Mouse (Mus musculus) megakaryocyte, embryonic 14.5 days (primary cell): ENCODE results near the gene Afdn. TPM values are rescaled to one million over a fixed set of nuclear protein-coding genes. Genes with fewer than 3 reads are reported as not detected.
A peak's percentile ranks its signal among the peaks of the same experiment; 100 is the strongest.

Experiments used
- H3K27me3 ChIP-seq: replicated peaks from 2 replicates; pipeline ENCODE3; 2012; ENCODE audit warnings: inconsistent platforms
- H3K36me3 ChIP-seq: replicated peaks from 2 replicates; pipeline ENCODE3; 2012; ENCODE audit warnings: low read length, inconsistent platforms, mixed read lengths
- H3K4me1 ChIP-seq: 2 replicates; pipeline ENCODE4 v1.6.1; 2012; ENCODE audit warnings: inconsistent platforms
- H3K4me3 ChIP-seq: replicated peaks from 2 replicates; pipeline ENCODE3; 2012; ENCODE audit warnings: moderate library complexity, mild to moderate bottlenecking, inconsistent platforms
- H3K9me3 ChIP-seq: 2 replicates; pipeline ENCODE4 v1.6.1; 2012; ENCODE audit warnings: inconsistent platforms
- FLI1 ChIP-seq: IDR thresholded peaks from 2 replicates; pipeline ENCODE4 v1.6.1; 2012; ENCODE audit warnings: low read length, inconsistent platforms, mixed read lengths
- GATA1 ChIP-seq: IDR thresholded peaks from 3 replicates; pipeline ENCODE4 v1.6.1; 2012; ENCODE audit warnings: mixed read lengths, low read length, inconsistent platforms, borderline replicate concordance
- polyA plus RNA-seq: library from polyadenylated mRNA; stranded (reverse); fragments of >175 nt; gene quantifications from 2 replicates; pipeline ENCODE4 v1.2.3, GENCODE M21; 2012; ENCODE audit warnings: low replicate concordance; ENCODE audit not compliant: insufficient read depth

The Afdn gene
- polyA plus RNA-seq: 6.9 and 10.6 TPM in 2 replicates

- peaks cover 16% of the 10 kb centered on the region for H3K4me1 ChIP-seq
- peak within 1 kb of the TSS; percentile 92 for H3K4me3 ChIP-seq
- no peak for TF ChIP-seq FLI1
- H3K9me3 ChIP-seq: no peaks in the 10 kb centered on the region
- H3K36me3 ChIP-seq: no peaks in the 10 kb centered on the region
- peaks cover 66% of the 10 kb centered on the region for H3K27me3 ChIP-seq
Observed at GRCm38 (mm10) chr17:13759853-13760627, at the start of gene Afdn. Afdn (plus strand) TSS chr17:13760539.

DNA sequence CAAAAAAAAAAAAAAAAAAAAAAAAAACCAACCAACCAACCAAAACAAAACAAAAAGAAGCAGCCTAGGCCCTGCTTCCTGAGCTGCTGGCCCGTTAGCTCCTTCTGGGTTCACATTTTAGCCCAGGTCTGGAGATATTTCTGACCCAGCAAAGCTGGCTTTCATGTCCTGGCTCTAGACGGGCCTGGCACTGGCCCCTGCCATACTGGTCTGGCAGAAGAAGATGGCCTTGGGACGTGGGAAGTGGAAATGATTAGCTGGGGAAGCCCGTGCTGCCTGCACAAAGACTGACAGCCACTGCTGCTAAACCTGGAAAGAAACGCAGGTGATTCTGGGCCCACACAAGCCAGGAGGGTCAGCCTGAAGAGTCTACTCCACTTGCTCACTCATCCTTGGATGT lies 49.2 kb upstream of the Afdn start:
- H3K27me3 ChIP-seq: peaks cover 25% of the 10 kb centered on the region
- 0 out of 2 replicates have a peak, but pooled peaks cover 9% of the 10 kb centered on the region for H3K9me3 ChIP-seq
- H3K4me1 ChIP-seq: no peaks in the 10 kb centered on the region
- H3K4me3 ChIP-seq: no peak overlapping the region
- no peaks in the 10 kb centered on the region for H3K36me3 ChIP-seq
- no peak for TF ChIP-seq FLI1
- TF ChIP-seq GATA1: no peak

DNA sequence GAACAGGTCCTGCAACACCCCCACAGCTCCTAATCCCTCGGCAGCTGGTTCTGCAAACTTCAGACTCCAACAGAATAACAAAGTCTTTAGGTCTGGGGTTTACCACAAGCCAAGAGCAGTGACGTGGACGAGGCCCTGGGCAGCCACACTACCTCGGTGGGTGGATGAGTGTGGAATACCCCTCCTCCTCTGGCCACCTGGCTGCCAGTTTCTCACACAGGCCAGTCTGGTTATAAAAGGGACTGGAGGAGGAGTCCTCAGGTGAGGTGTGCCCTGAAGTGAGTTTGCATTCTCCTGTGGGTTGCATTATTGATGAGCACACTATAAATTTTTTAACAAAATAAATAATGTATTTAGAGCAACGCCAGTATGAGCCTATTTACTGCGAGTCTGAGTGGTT lies 48.2 kb upstream of the Afdn start:
- Histone ChIP-seq H3K4me3 (no peak overlapping the region), H3K36me3 (no peaks in the 10 kb centered on the region), H3K27me3 (peaks cover 32% of the 10 kb centered on the region), H3K9me3 (0 out of 2 replicates have a peak, but pooled peaks cover 9% of the 10 kb centered on the region), H3K4me1 (no peaks in the 10 kb centered on the region)
- TF ChIP-seq FLI1 (no peak), GATA1 (no peak)

- Histone ChIP-seq H3K4me3 (no peak overlapping the region), H3K4me1 (no peaks in the 10 kb centered on the region), H3K9me3 (0 out of 2 replicates have a peak, but pooled peaks cover 10% of the 10 kb centered on the region), H3K27me3 (peaks cover 36% of the 10 kb centered on the region), H3K36me3 (no peaks in the 10 kb centered on the region)
- TF ChIP-seq FLI1 (no peak), GATA1 (no peak)
Observed at GRCm38 (mm10) chr17:13712518-13712917, 47.8 kb upstream of the Afdn start.

DNA sequence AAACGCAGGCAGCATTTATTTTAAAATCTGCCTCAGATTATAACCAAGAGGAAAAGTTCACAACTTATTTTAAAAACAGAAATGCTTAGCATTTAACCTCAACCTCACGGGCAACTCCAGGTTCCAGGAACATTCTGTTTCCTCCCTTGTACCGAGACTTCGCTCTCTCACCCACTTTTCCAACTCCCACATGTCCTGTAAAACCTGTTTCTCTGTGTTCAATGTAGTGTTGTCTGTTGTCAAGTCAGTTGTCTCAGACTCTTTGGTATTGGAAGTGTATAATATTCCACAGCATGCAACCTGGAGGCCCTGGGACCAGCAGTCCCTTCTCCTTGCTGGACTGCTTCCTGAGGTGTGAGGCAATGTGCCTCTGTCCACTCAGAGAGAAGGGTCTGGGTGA lies 46.2 kb upstream of the Afdn start:
- Histone ChIP-seq H3K36me3 (no peaks in the 10 kb centered on the region), H3K4me1 (peaks cover 5% of the 10 kb centered on the region), H3K4me3 (no peak overlapping the region), H3K9me3 (0 out of 2 replicates have a peak, but pooled peaks cover 12% of the 10 kb centered on the region), H3K27me3 (peaks cover 42% of the 10 kb centered on the region)
- no peak for TF ChIP-seq GATA1

DNA sequence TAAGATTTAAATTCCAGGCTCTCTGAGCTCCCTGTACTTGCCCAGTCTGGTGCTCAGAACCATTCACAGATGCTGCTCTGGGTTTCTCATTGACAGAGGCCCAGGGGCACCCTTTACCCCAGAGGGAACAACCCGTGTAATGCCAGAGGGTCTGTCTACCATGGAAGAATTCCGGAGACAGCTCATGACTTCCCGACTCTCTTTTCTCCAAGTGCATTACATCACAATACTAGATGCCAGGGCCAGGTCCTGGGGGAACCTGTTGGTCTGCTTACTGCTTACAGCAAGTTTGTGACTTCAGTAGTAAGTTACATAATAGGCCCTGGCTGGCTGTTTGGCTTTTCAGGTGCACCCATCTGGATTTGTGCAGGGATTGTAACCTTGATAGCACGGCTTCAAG lies 45.7 kb upstream of the Afdn start:
- H3K36me3 ChIP-seq: no peaks in the 10 kb centered on the region
- no peak overlapping the region for H3K4me3 ChIP-seq
- 0 out of 2 replicates have a peak, but pooled peaks cover 9% of the 10 kb centered on the region for H3K9me3 ChIP-seq
- peaks cover 47% of the 10 kb centered on the region for H3K27me3 ChIP-seq
- peaks cover 10% of the 10 kb centered on the region for H3K4me1 ChIP-seq
- TF ChIP-seq FLI1 (no peak), GATA1 (no peak)

DNA sequence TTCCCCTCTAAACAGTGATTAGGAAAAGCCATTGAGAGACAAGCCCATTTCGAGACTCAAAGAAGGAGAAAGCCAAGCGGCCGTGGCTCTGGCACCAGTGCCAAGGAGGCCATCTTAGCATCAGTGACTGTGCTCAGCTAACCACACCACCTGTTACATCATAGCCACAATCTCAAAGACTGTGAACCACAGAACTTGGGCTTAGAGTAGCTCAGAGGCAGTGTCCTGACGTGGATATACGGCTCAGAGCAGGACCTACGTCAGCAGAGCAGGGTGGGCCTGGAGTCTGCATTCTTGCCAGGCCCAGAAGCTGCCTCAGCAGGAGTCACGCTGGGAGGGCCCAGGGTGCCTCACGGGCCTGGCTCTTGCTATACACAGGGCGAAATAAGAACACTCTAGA lies 44.8 kb upstream of the Afdn start:
- TF ChIP-seq FLI1 (no peak), GATA1 (no peak)
- Histone ChIP-seq H3K9me3 (peaks cover 10% of the 10 kb centered on the region; the same call in 1 of the 2 replicates), H3K4me1 (peaks cover 10% of the 10 kb centered on the region), H3K27me3 (peaks cover 54% of the 10 kb centered on the region), H3K36me3 (no peaks in the 10 kb centered on the region), H3K4me3 (no peak overlapping the region)

- no peak overlapping the region for H3K4me3 ChIP-seq
- no peaks in the 10 kb centered on the region for H3K36me3 ChIP-seq
- peaks cover 10% of the 10 kb centered on the region for H3K4me1 ChIP-seq
- TF ChIP-seq GATA1 (no peak), FLI1 (no peak)
- peaks cover 11% of the 10 kb centered on the region; the same call in 1 of the 2 replicates for H3K9me3 ChIP-seq
- H3K27me3 ChIP-seq: peaks cover 60% of the 10 kb centered on the region
Observed at GRCm38 (mm10) chr17:13716336-13716735, 44.0 kb upstream of the Afdn start.

- Histone ChIP-seq H3K36me3 (no peaks in the 10 kb centered on the region), H3K27me3 (peaks cover 68% of the 10 kb centered on the region), H3K9me3 (peaks cover 9% of the 10 kb centered on the region; the same call in 1 of the 2 replicates), H3K4me3 (no peak overlapping the region), H3K4me1 (peaks cover 10% of the 10 kb centered on the region)
- TF ChIP-seq GATA1 (no peak), FLI1 (no peak)
Observed at GRCm38 (mm10) chr17:13717428-13717827, 42.9 kb upstream of the Afdn start.

DNA sequence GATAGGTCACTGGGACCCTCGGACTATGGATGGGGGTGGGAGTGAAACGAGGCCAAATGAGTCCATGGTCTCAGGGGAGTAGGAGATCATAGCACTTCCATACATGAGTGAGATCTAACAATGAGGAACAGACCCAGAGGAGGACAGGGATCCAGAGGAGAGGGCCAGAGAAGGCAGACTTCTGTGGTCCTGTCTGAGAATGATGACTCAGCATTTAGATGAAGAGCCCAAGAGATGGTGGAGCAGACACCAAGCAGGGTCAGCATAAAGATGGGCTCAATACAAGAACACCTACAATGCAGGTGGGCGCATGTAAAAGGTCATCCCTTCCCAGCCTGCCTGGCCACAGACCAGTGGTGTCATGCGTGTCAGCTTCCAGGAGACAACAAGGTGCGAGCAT lies 40.2 kb upstream of the Afdn start:
- Histone ChIP-seq H3K4me1 (peaks cover 10% of the 10 kb centered on the region), H3K36me3 (no peaks in the 10 kb centered on the region), H3K9me3 (peaks cover 9% of the 10 kb centered on the region; the same call in 1 of the 2 replicates), H3K4me3 (no peak overlapping the region), H3K27me3 (peaks cover 73% of the 10 kb centered on the region)
- TF ChIP-seq GATA1: no peak
- no peak for TF ChIP-seq FLI1
